Mouse (Mus musculus) MEL (cell line): ENCODE data around the gene Parp4. TPM values are rescaled to one million over a fixed set of nuclear protein-coding genes. Genes with fewer than 3 reads are reported as not detected.

ENCODE experiments used
- DNase-seq: peaks from one replicate; pipeline ENCODE4 v3.0.0; 2011; ENCODE audit warnings: low read depth, low spot score
- H3K27ac ChIP-seq: 2 replicates; pipeline ENCODE4 v1.5.1; 2012; ENCODE audit warnings: low read depth, mild to moderate bottlenecking, control low read depth, low read length, moderate library complexity; ENCODE audit not compliant: control insufficient read depth
- H3K27me3 ChIP-seq, 2 experiments: fragments of 150-350 bp in 1 of 2; sonication (generic) in 1 of 2; 2 replicates each; pipeline ENCODE4 v1.6.1; 2012; ENCODE audit warnings: low read length in 2 of 2, mild to moderate bottlenecking in 2 of 2, improper control_type of control experiment in 1 of 2, moderate library complexity in 1 of 2; ENCODE audit not compliant: insufficient read depth in 2 of 2, control insufficient read depth in 1 of 2
- H3K36me3 ChIP-seq, 2 experiments: 2 replicates each; pipeline ENCODE4 v1.6.1; 2012 to 2014; ENCODE audit warnings: low read length in 2 of 2, improper control_type of control experiment in 1 of 2, inconsistent platforms in 1 of 2, mild to moderate bottlenecking in 1 of 2; ENCODE audit not compliant: insufficient read depth in 2 of 2, control insufficient read depth in 1 of 2
- H3K4me1 ChIP-seq, 2 experiments: fragments of 150-350 bp in 1 of 2; sonication (generic) in 1 of 2; 2 replicates each; pipeline ENCODE4 v1.6.1; 2012; ENCODE audit warnings: low read length in 2 of 2, improper control_type of control experiment in 1 of 2, mild to moderate bottlenecking in 1 of 2; ENCODE audit not compliant: insufficient read depth in 2 of 2, control insufficient read depth in 1 of 2
- H3K4me3 ChIP-seq, 2 experiments: fragments of 150-350 bp in 1 of 2; sonication (generic) in 1 of 2; 2 replicates each; pipeline ENCODE4 v1.5.1; 2012; ENCODE audit warnings: low read depth in 2 of 2, low read length in 2 of 2, mild to moderate bottlenecking in 2 of 2, moderate library complexity in 2 of 2, control low read depth in 1 of 2, improper control_type of control experiment in 1 of 2; ENCODE audit not compliant: control insufficient read depth in 1 of 2, insufficient read depth in 1 of 2
- H3K79me2 ChIP-seq: 2 replicates; pipeline ENCODE4 v1.6.1; 2012; ENCODE audit warnings: mild to moderate bottlenecking, low read length, moderate library complexity; ENCODE audit not compliant: control insufficient read depth, poor library complexity, insufficient read depth
- H3K9ac ChIP-seq: 2 replicates; pipeline ENCODE4 v1.6.1; 2012; ENCODE audit warnings: low read depth, mild to moderate bottlenecking, control low read depth, low read length, moderate library complexity; ENCODE audit not compliant: control insufficient read depth, poor library complexity, severe bottlenecking
- H3K9me3 ChIP-seq: fragments of 150-350 bp; sonication (generic); replicated peaks from 2 replicates; pipeline ENCODE4 v1.6.1; 2012; ENCODE audit warnings: mild to moderate bottlenecking, low read length, improper control_type of control experiment, moderate library complexity; ENCODE audit not compliant: insufficient read depth
- BHLHE40 ChIP-seq: IDR thresholded peaks from 2 replicates; pipeline ENCODE4 v1.6.1; 2012; ENCODE audit warnings: low read depth, mild to moderate bottlenecking, inconsistent platforms, low read length, improper control_type of control experiment, borderline replicate concordance
- CHD2 ChIP-seq: IDR thresholded peaks from 2 replicates; pipeline ENCODE4 v1.6.1; 2011; ENCODE audit warnings: low read length, improper control_type of control experiment
- E2F4 ChIP-seq: IDR thresholded peaks from 2 replicates; pipeline ENCODE4 v1.6.1; 2011; ENCODE audit warnings: low read depth, low read length, improper control_type of control experiment, borderline replicate concordance
- ELF1 ChIP-seq: IDR thresholded peaks from 2 replicates; pipeline ENCODE4 v1.6.1; 2014; ENCODE audit warnings: low read depth, mild to moderate bottlenecking, inconsistent platforms, low read length, improper control_type of control experiment, moderate library complexity
- ETS1 ChIP-seq: IDR thresholded peaks from 2 replicates; pipeline ENCODE4 v1.6.1; 2012; ENCODE audit warnings: low read depth, mild to moderate bottlenecking, inconsistent platforms, low read length, improper control_type of control experiment, moderate library complexity
- GABPA ChIP-seq: IDR thresholded peaks from 2 replicates; pipeline ENCODE4 v1.6.1; 2012; ENCODE audit warnings: low read depth, mild to moderate bottlenecking, inconsistent platforms, low read length, improper control_type of control experiment, moderate library complexity
- KAT2A ChIP-seq: conservative IDR thresholded peaks from 2 replicates; pipeline ENCODE4 v1.6.1; 2012; ENCODE audit warnings: low read depth, low read length, improper control_type of control experiment, inconsistent platforms
- MAFK ChIP-seq: IDR thresholded peaks from 2 replicates; pipeline ENCODE4 v1.6.1; 2011; ENCODE audit warnings: low read depth, mild to moderate bottlenecking, low read length, improper control_type of control experiment, borderline replicate concordance
- MAZ ChIP-seq: IDR thresholded peaks from 2 replicates; pipeline ENCODE4 v1.6.1; 2012; ENCODE audit warnings: low read depth, mild to moderate bottlenecking, inconsistent platforms, low read length, improper control_type of control experiment
- MXI1 ChIP-seq: IDR thresholded peaks from 2 replicates; pipeline ENCODE4 v1.6.1; 2011; ENCODE audit warnings: mild to moderate bottlenecking, low read depth, low read length, improper control_type of control experiment
- MYC ChIP-seq: IDR thresholded peaks from 2 replicates; pipeline ENCODE4 v1.6.1; 2011; ENCODE audit warnings: low read depth, mild to moderate bottlenecking, low read length, improper control_type of control experiment, moderate library complexity
- NRF1 ChIP-seq: IDR thresholded peaks from 2 replicates; pipeline ENCODE4 v1.6.1; 2014; ENCODE audit warnings: low read depth, mild to moderate bottlenecking, inconsistent platforms, low read length, improper control_type of control experiment, moderate library complexity; ENCODE audit not compliant: poor library complexity, insufficient read depth, severe bottlenecking
- RAD21 ChIP-seq: IDR thresholded peaks from 2 replicates; pipeline ENCODE4 v1.6.1; 2011; ENCODE audit warnings: mild to moderate bottlenecking, low read depth, low read length, improper control_type of control experiment
- RCOR1 ChIP-seq: IDR thresholded peaks from 2 replicates; pipeline ENCODE4 v1.6.1; 2012; ENCODE audit warnings: low read depth, mild to moderate bottlenecking, inconsistent platforms, low read length, improper control_type of control experiment
- SIN3A ChIP-seq: IDR thresholded peaks from 2 replicates; pipeline ENCODE4 v1.6.1; 2012; ENCODE audit warnings: low read length, improper control_type of control experiment, inconsistent platforms
- TAL1 ChIP-seq: IDR thresholded peaks from 2 replicates; pipeline ENCODE4 v1.6.1; 2012; ENCODE audit warnings: mild to moderate bottlenecking, inconsistent platforms, low read length, moderate library complexity, mixed read lengths
- UBTF ChIP-seq: IDR thresholded peaks from 2 replicates; pipeline ENCODE4 v1.6.1; 2012; ENCODE audit warnings: low read depth, mild to moderate bottlenecking, inconsistent platforms, low read length, improper control_type of control experiment, moderate library complexity, borderline replicate concordance; ENCODE audit not compliant: insufficient read depth
- ZC3H11A ChIP-seq: IDR thresholded peaks from 2 replicates; pipeline ENCODE4 v1.6.1; 2012; ENCODE audit warnings: low read depth, mild to moderate bottlenecking, inconsistent platforms, low read length, improper control_type of control experiment
- ZKSCAN1 ChIP-seq: IDR thresholded peaks from 2 replicates; pipeline ENCODE4 v1.6.1; 2012; ENCODE audit warnings: low read depth, mild to moderate bottlenecking, inconsistent platforms, low read length, improper control_type of control experiment, moderate library complexity
- ZMIZ1 ChIP-seq: IDR thresholded peaks from 2 replicates; pipeline ENCODE4 v1.6.1; 2012; ENCODE audit warnings: low read depth, mild to moderate bottlenecking, inconsistent platforms, low read length, improper control_type of control experiment, moderate library complexity
- ZNF384 ChIP-seq: IDR thresholded peaks from 2 replicates; pipeline ENCODE4 v1.6.1; 2012; ENCODE audit warnings: low read depth, mild to moderate bottlenecking, inconsistent platforms, low read length, improper control_type of control experiment
- polyA plus RNA-seq, 2 experiments: library from polyadenylated mRNA; stranded (reverse) in 1 of 2; unstranded in 1 of 2; fragments of >175 nt in 1 of 2; fragments of >200 nt in 1 of 2; gene quantifications; 2 replicates each; pipeline versions ENCODE4 v1.2.1 to v1.2.4; 2012; ENCODE audit warnings: low replicate concordance in 2 of 2, low read depth in 1 of 2; ENCODE audit not compliant: insufficient read length in 2 of 2, insufficient read depth in 1 of 2, missing spikeins in 1 of 2
- total RNA-seq: library from RNA; depleted of rRNA; stranded (reverse); fragments of 300-350 nt; gene quantifications from 2 replicates; pipeline ENCODE4 v1.2.3, GENCODE M21; 2012

The Parp4 gene
- total and polyA plus RNA-seq, 3 experiments = 1.5 to 5.2 TPM; not detected in 1

GRCm38 (mm10) chr14:56579011-56579410 lies 3.6 kb downstream of the Parp4 start:
- H3K9me3 ChIP-seq = no peaks in the 10 kb centered on the region
- no peak overlapping the region for H3K9ac ChIP-seq
- H3K27ac ChIP-seq = no peak overlapping the region
- peaks cover 0 to 14% of the 10 kb centered on the region in 2 experiments; a peak in 1 of 4 replicates for H3K4me1 ChIP-seq
- H3K27me3 ChIP-seq = no peaks in the 10 kb centered on the region
- no peak for DNase-seq
- no peak overlapping the region for H3K4me3 ChIP-seq
- H3K79me2 ChIP-seq = peaks cover 2% of the 10 kb centered on the region; the same call in 1 of the 2 replicates
- peaks cover 0 to 11% of the 10 kb centered on the region in 2 experiments; a peak in 2 of 4 replicates for H3K36me3 ChIP-seq
- no peak for TF ChIP-seq RAD21
- no peak for TF ChIP-seq KAT2A
- no peak for TF ChIP-seq ETS1
- no peak for TF ChIP-seq ELF1
- no peak for TF ChIP-seq ZC3H11A
- TF ChIP-seq RCOR1 = no peak
- TF ChIP-seq BHLHE40 = no peak
- TF ChIP-seq MAFK = no peak
- TF ChIP-seq CHD2 = no peak
- no peak for TF ChIP-seq MYC
- TF ChIP-seq MXI1 = no peak

GRCm38 (mm10) chr14:56581117-56581516 lies 5.7 kb downstream of the Parp4 start:
- H3K9me3 ChIP-seq = no peaks in the 10 kb centered on the region
- no peak overlapping the region for H3K4me3 ChIP-seq
- TF ChIP-seq ETS1 = 0 out of 2 replicates have a peak, but pooled peaks have one; percentile 28
- 0 out of 2 replicates have a peak, but pooled peaks have one; percentile 24 for TF ChIP-seq SIN3A
- no peak for TF ChIP-seq MAZ
- H3K9ac ChIP-seq = no peak overlapping the region; the same call in 1 of the 2 replicates
- no peaks in the 10 kb centered on the region for H3K79me2 ChIP-seq
- peaks cover 0 to 3% of the 10 kb centered on the region in 2 experiments; a peak in 1 of 4 replicates for H3K36me3 ChIP-seq
- DNase-seq = peak; percentile 58
- peaks cover 0 to 11% of the 10 kb centered on the region in 2 experiments; a peak in 1 of 4 replicates for H3K4me1 ChIP-seq
- peak overlapping the region; percentile 20; the same call in 1 of the 2 replicates for H3K27ac ChIP-seq
- no peaks in the 10 kb centered on the region for H3K27me3 ChIP-seq

DNA sequence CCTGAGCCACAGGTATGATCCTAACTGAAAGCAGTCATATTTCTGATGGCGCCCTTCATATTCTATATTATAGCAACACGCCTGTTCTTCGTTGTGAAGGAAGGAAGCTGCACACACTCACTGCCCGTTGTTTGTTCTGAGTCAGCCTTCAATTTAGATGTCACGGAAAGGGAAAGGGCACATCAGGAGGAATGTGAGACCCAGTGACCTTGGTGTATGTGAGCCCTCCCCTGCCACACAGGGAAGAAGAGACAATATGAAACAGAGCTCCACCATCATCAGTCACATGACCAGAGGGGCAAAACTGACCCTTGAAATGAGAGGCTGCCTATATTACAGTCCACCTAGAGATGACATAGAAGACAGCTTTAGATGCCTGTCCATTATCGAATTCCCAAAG lies 6.9 kb downstream of the Parp4 start:
- peaks cover 0 to 11% of the 10 kb centered on the region in 2 experiments; a peak in 1 of 4 replicates for H3K4me1 ChIP-seq
- no peak overlapping the region for H3K4me3 ChIP-seq
- H3K79me2 ChIP-seq = no peaks in the 10 kb centered on the region
- no peak overlapping the region for H3K27ac ChIP-seq
- H3K36me3 ChIP-seq = peaks cover 0 to 3% of the 10 kb centered on the region in 2 experiments; a peak in 1 of 4 replicates
- H3K9ac ChIP-seq = no peak overlapping the region
- no peaks in the 10 kb centered on the region for H3K9me3 ChIP-seq
- H3K27me3 ChIP-seq = no peaks in the 10 kb centered on the region
- no peak for TF ChIP-seq MAZ
- TF ChIP-seq MYC = no peak
- TF ChIP-seq E2F4 = no peak
- no peak for TF ChIP-seq RAD21
- TF ChIP-seq NRF1 = no peak
- no peak for TF ChIP-seq ETS1
- TF ChIP-seq UBTF = no peak
- no peak for TF ChIP-seq ZKSCAN1
- no peak for TF ChIP-seq ZMIZ1
- no peak for TF ChIP-seq TAL1
- TF ChIP-seq GABPA = no peak
- TF ChIP-seq ZNF384 = no peak
- TF ChIP-seq, all 39 proteins: peak for 0
- DNase-seq = no peak
